Mouse (Mus musculus) heart, postnatal 14 days (tissue): ENCODE data around the gene Trpm8. TPM values are rescaled to one million over a fixed set of nuclear protein-coding genes. Genes with fewer than 3 reads are reported as not detected.

Experiments
- DNase-seq, 2 experiments: peaks; one replicate each; pipeline ENCODE4 v3.0.0; 2021 to 2022
- intact Hi-C: fragments of 180-260 bp; cut with DNase I; formaldehyde crosslinking; loops from one replicate; pipeline ENCODE4 v1.15.1; 2025
- total RNA-seq, 2 experiments: library from RNA; stranded (reverse); gene quantifications; 2 replicates each; pipeline ENCODE4 v1.2.3; 2021

Gene Trpm8
- total RNA-seq, 2 experiments from 2014 or later: not detected

DNA sequence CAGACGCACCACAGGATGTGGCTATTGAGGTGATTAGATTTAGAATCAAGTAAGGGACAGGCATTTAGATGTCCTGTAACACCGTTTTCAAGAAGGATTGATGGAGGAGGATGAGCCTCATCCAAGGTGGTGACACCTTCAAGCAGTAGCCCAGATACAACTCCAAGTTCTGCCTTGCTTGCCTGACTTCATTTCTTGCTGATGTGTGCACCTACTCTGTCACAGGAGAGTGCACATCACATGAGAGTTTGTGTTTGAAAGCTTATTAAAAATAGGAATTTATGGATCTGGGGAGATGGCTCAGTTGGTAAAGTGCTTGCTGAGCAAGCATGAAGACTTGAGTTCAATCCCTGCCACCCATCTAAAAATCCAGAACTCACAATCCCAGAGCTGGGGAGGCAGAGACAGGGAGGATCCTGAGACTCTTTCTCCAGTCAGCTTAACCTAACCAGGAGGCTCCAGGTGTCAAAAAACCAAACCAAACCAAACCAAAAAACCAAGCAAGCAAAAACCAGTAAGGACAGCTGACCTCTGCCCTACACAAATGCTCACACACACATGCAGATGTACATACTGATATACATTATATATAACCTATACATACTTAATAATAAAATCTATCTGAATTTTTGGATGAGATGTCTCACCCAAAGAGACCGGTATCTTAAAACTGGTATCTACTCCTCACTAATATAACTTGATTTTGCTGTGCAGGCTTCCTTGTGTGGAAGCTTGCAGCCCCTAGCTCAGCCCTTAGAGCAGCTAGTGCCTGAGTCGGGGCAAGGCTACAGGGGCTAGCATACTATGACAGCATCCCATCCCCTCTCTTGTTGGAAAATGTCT lies 21.4 kb downstream of the Trpm8 start:
- no peak for DNase-seq

GRCm38 (mm10) chr1:88299529-88299945 lies 22.1 kb downstream of the Trpm8 start:
- DNase-seq: no peak
- intact Hi-C loops: no loop called here

More for the DNA sequence above, 21.4 kb downstream of the Trpm8 start:
- intact Hi-C loops: no loop called here

DNA sequence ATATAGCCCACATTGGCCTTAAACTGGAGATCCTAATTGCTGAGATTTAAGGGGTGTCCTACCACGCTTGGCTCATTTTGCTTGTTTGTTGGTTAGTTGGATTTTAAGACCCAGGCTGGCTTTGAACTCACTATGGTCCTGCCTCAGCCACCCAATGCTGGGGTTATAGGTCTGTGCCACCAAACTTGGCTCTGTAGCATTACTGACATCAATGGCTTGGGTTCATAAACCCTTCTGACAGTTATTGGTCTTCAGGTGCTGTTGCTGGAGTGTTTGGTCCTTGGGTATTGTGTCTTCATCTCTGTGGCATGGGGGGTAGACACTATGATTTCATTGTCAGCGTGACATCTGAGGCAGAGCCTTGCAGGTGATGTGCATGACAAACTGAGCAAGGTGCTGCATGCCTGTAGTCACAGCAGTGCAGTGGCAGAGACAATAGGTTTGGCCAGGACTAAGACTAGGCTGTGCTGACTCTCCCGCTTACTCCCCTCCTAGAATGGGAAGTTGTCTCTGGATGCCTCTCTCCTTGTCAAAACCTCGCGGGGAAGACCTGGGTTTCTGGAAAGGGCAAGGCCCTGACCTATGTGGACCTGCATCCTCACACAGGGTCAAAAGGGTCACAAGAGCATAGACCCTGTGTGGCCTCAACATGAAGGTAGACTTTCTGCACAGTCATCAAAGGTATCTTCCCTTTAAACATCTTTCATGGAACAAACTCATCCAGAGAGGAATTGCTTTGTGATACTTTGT lies 23.0 kb downstream of the Trpm8 start:
- intact Hi-C loops: no loop called here
- no peak for DNase-seq

GRCm38 (mm10) chr1:88301121-88302014 lies 23.9 kb downstream of the Trpm8 start:
- intact Hi-C loops: no loop called here
- no peak for DNase-seq

- no peak for DNase-seq
- intact Hi-C loops: no loop called here
Measured at GRCm38 (mm10) chr1:88302057-88302740, 24.7 kb downstream of the Trpm8 start.

DNA sequence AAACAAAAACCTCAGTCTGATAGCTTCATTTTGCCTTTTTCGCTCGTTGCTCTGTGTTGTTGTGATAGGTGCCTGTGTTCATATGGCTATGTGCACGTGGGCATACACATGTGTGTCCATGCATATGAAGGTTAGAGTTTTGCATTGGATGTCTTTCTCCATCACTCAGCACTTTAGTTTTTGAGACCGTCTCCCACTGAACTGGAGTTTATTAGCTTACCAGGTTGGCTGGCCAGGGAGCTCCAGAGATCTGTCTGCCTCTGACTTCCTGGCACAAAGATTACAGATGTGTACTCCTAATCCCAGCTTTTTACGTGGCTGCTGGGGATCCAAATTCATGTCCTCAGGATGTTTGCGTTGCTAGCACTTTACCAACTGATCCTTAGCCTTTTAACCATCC lies 26.3 kb downstream of the Trpm8 start:
- intact Hi-C loops: no loop called here
- DNase-seq: no peak

DNA sequence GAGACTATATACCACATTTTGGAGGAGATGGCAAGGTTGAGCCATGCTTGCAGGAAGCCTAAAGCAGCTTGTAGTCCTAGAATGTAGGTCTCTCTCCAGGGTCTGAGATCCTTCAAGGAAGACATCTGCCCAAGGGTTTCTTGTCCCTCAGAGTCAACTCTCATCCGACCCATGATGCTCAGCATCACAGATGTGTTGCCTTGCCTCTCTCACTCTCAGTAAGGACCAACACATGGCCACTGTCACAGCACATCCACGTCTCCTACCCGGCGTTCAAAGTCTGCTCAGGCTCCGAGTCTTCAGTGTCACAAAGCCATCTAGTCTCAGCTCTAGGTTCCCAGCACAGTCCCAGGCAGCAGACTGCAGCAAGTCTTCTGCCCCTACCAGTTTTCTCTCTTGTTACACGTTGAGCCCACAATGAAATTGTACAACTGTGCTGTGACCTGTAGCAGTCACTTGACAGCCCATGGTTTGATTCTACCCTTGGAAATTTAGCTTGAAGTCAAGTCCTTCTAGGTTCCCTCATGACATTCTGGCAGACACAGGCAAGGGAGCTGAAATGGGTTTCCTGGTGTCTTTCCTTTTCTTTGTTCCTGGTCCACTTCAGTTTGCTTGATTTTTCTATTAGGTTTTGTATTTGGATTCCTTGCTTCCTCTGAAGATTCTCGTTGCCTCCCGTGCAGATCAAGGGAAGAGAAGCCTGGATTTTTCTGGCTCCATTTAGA lies 27.0 kb downstream of the Trpm8 start:
- intact Hi-C loops: no loop called here
- DNase-seq: no peak

GRCm38 (mm10) chr1:88305018-88305795 lies 27.7 kb downstream of the Trpm8 start:
- intact Hi-C loops: no loop called here
- DNase-seq: no peak

DNA sequence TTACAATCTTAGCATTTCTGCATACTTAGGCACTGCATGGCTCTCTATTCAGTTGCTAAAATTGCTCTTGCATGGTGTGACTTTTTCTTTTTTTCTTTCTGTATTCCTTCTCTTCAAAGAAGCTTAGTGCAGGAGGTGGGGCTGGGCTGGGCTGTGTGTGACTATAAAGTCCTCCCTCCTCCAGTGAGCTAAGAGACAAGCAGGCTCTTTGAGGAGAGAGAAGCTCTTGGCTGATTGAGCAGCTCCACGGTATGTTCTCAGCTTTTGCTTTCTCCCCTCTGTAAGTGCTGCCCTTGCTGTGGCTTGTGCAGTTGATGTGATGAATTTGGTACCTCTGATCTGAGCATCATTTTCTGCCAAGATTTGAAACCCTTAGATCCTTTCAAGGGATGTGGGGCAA lies 29.1 kb downstream of the Trpm8 start:
- no peak for DNase-seq
- intact Hi-C loops: no loop called here

- intact Hi-C loops: no loop called here
- DNase-seq: no peak
Measured at GRCm38 (mm10) chr1:88307180-88307579, 29.7 kb downstream of the Trpm8 start.

GRCm38 (mm10) chr1:88309020-88309419 lies 31.6 kb downstream of the Trpm8 start:
- no peak for DNase-seq
- intact Hi-C loops: no loop called here

DNA sequence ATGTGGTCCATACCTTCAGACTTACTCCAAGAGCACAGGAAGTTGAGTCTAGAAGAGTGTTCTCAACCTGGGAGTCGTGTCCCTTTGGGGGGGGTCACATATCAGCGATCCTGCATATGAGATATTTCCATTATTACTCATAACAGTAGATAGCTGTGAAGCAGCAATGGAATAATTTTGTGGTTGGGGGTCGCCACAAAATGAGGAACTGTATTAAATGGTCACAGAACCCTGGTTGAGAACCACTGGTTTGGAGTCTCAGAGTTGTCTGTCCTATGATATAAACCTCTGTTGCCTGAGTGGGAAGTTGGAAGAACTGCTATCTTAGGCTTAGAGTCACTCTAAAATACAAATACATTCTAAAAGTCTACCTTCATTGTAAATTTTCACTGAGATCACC lies 32.4 kb downstream of the Trpm8 start:
- no peak for DNase-seq

GRCm38 (mm10) chr1:88310349-88310748 lies 32.9 kb downstream of the Trpm8 start:
- intact Hi-C loops: no loop called here
- no peak for DNase-seq

More for the DNA sequence above, 32.4 kb downstream of the Trpm8 start:
- intact Hi-C loops: no loop called here

- intact Hi-C loops: no loop called here
- DNase-seq: no peak
Measured at GRCm38 (mm10) chr1:88317279-88317678, 39.8 kb downstream of the Trpm8 start.

GRCm38 (mm10) chr1:88318531-88319060 lies 41.1 kb downstream of the Trpm8 start:
- intact Hi-C loops: no loop called here
- DNase-seq: peak; percentile 50 to 77

DNA sequence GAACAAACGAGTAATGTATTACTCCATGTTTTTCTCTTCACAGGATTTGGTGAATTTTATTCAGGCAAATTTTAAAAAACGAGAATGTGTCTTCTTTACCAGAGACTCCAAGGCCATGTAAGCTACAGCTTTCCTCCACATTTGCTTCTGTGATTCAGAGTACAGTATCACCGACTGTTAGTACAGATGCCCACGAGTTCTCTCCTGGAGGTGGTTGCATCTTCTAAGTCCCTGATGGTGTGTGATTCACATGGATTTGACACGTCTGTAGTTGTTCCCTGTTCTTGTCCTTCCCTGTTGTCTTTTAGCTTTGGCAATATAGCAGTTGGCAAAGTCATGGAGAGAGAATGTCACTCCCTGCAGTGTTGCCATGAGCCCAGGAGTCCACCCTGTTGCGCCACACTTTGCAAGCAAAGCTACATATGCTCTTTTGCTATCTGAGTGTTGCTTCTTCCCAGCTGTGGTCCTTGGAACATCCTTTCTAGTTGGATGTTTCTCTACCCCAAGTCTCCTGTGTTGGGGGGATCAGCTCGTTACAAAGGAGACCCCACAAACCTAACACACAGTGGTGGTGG lies 43.4 kb downstream of the Trpm8 start:
- intact Hi-C loops: no loop called here
- DNase-seq: no peak

GRCm38 (mm10) chr1:88322146-88322545 lies 44.7 kb downstream of the Trpm8 start:
- DNase-seq: no peak
- intact Hi-C loops: no loop called here

DNA sequence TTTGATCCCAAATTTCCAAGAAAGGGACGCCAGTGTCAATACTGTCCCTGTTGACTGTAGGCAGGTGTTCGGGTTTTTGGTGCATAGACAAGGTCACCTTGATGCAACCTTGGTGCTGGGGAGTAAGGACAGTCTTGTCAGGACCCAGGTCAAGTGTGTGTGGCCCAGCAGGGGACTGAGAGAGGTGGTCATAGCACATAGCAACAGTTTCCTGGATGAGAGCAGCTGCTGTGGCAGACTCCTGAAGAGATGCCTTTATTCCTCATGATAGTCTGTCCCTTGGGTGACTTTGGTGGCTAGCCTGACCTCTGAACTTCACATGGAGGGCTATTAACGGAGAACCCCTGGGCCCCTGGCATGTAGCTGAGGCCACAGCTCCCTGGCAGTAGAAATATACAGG lies 45.6 kb downstream of the Trpm8 start:
- intact Hi-C loops: no loop called here
- no peak for DNase-seq
